Mouse (Mus musculus): ENCODE measurements around the gene Irgm1. TPM values are rescaled to one million over a fixed set of nuclear protein-coding genes. Genes with fewer than 3 reads are reported as not detected.
A peak's percentile ranks its signal among the peaks of the same experiment; 100 is the strongest.
"Not testable (repeated sequence)": the region's sequence is repeated elsewhere in the genome, so short reads cannot be mapped to it uniquely, and the experiment has no call there.

The Irgm1 gene
- polyA plus RNA-seq, 1 experiment from 2014 or later, result 2.2 TPM

- no peak for ATAC-seq (ENCODE audit: insufficient number of reproducible peaks, insufficient read depth, low FRiP score, low TSS enrichment, low read depth)
- Histone ChIP-seq H3K4me2 (peak overlapping the region; percentile 87), H3K27ac (no peak overlapping the region), H3K4me3 (replicated peaks) (peak overlapping the region; percentile 64), H3K9me3 (peaks cover 6% of the 10 kb centered on the region; the same call in 1 of the 2 replicates), H3K36me3 (no peaks in the 10 kb centered on the region), H3K4me1 (replicated peaks) (peaks cover 17% of the 10 kb centered on the region), H3K9ac (replicated peaks) (no peak overlapping the region; the same call in 1 of the 2 replicates), H3K27me3 (peaks cover 24% of the 10 kb centered on the region)
- 9% methylated on average over 23 of the region's 23 CpGs for WGBS
Observed at GRCm38 (mm10) chr11:48852624-48853473, 18.6 kb downstream of the Irgm1 start.

- 83% methylated on average over 4 of the region's 4 CpGs for WGBS
- peak overlapping the region; percentile 64; the same call in 1 of the 2 replicates for H3K4me3 ChIP-seq (replicated peaks)
- H3K4me1 ChIP-seq (replicated peaks), result peaks cover 14% of the 10 kb centered on the region
- H3K9ac ChIP-seq (replicated peaks), result no peak overlapping the region
- peaks cover 6% of the 10 kb centered on the region; the same call in 1 of the 2 replicates for H3K9me3 ChIP-seq
- H3K36me3 ChIP-seq, result no peaks in the 10 kb centered on the region
- H3K27me3 ChIP-seq, result peaks cover 21% of the 10 kb centered on the region
- no peak for ATAC-seq (ENCODE audit: insufficient number of reproducible peaks, insufficient read depth, low FRiP score, low TSS enrichment, low read depth)
- H3K4me2 ChIP-seq, result peak overlapping the region; percentile 87; the same call in 1 of the 2 replicates
- H3K27ac ChIP-seq, result no peak overlapping the region
Observed at GRCm38 (mm10) chr11:48852190-48852589, 19.3 kb downstream of the Irgm1 start.

GRCm38 (mm10) chr11:48851270-48851995 lies 20.1 kb downstream of the Irgm1 start:
- Histone ChIP-seq H3K4me1 (replicated peaks) (peaks cover 14% of the 10 kb centered on the region), H3K9me3 (peaks cover 6% of the 10 kb centered on the region; the same call in 1 of the 2 replicates), H3K9ac (replicated peaks) (no peak overlapping the region), H3K4me2 (no peak overlapping the region), H3K36me3 (no peaks in the 10 kb centered on the region), H3K27me3 (peaks cover 21% of the 10 kb centered on the region), H3K4me3 (replicated peaks) (no peak overlapping the region), H3K27ac (no peak overlapping the region)
- 86% methylated on average over 4 of the region's 4 CpGs for WGBS
- ATAC-seq (ENCODE audit: insufficient number of reproducible peaks, insufficient read depth, low FRiP score, low TSS enrichment, low read depth), result no peak

- no peak for ATAC-seq (ENCODE audit: insufficient number of reproducible peaks, insufficient read depth, low FRiP score, low TSS enrichment, low read depth)
- Histone ChIP-seq H3K9ac (replicated peaks) (no peak overlapping the region), H3K4me2 (no peak overlapping the region), H3K4me3 (replicated peaks) (no peak overlapping the region), H3K4me1 (replicated peaks) (peaks cover 14% of the 10 kb centered on the region), H3K27ac (no peak overlapping the region), H3K9me3 (peaks cover 6% of the 10 kb centered on the region; the same call in 1 of the 2 replicates), H3K27me3 (peaks cover 24% of the 10 kb centered on the region), H3K36me3 (no peaks in the 10 kb centered on the region)
- WGBS, result 60% methylated on average over 2 of the region's 2 CpGs
Observed at GRCm38 (mm10) chr11:48850240-48850639, 21.2 kb downstream of the Irgm1 start.

- 60% methylated on average over 5 of the region's 5 CpGs for WGBS
- Histone ChIP-seq H3K36me3 (no peaks in the 10 kb centered on the region), H3K4me1 (replicated peaks) (no peaks in the 10 kb centered on the region; the same call in 1 of the 2 replicates), H3K9me3 (peaks cover 6% of the 10 kb centered on the region; the same call in 1 of the 2 replicates), H3K27me3 (peaks cover 28% of the 10 kb centered on the region), H3K27ac (no peak overlapping the region), H3K4me3 (replicated peaks) (no peak overlapping the region), H3K9ac (replicated peaks) (no peak overlapping the region), H3K4me2 (no peak overlapping the region)
- ATAC-seq (ENCODE audit: insufficient number of reproducible peaks, insufficient read depth, low FRiP score, low TSS enrichment, low read depth), result no peak
Observed at GRCm38 (mm10) chr11:48846881-48847280, 24.6 kb downstream of the Irgm1 start.

- not testable (repeated sequence) for H3K4me3 ChIP-seq (replicated peaks); ATAC-seq (ENCODE audit: insufficient number of reproducible peaks, insufficient read depth, low FRiP score, low TSS enrichment, low read depth); H3K9ac ChIP-seq (replicated peaks); H3K9me3 ChIP-seq; H3K36me3 ChIP-seq; H3K4me1 ChIP-seq (replicated peaks); H3K4me2 ChIP-seq; H3K27ac ChIP-seq
- H3K27me3 ChIP-seq, result peaks cover 28% of the 10 kb centered on the region
- 86% methylated on average over 2 of the region's 2 CpGs for WGBS
Observed at GRCm38 (mm10) chr11:48846362-48846761, 25.1 kb downstream of the Irgm1 start.

GRCm38 (mm10) chr11:48845244-48845815 lies 26.2 kb downstream of the Irgm1 start:
- H3K9me3 ChIP-seq, result no peaks in the 10 kb centered on the region
- H3K4me3 ChIP-seq (replicated peaks), result no peak overlapping the region

GRCm38 (mm10) chr11:48844309-48844708 lies 27.2 kb downstream of the Irgm1 start:
- no peaks in the 10 kb centered on the region; the same call in 1 of the 2 replicates for H3K4me1 ChIP-seq (replicated peaks)
- WGBS, result 54% methylated on average over 6 of the region's 6 CpGs

More at GRCm38 (mm10) chr11:48845244-48845815, 26.2 kb downstream of the Irgm1 start:
- Histone ChIP-seq H3K9ac (replicated peaks) (no peak overlapping the region), H3K36me3 (no peaks in the 10 kb centered on the region), H3K27ac (no peak overlapping the region), H3K27me3 (peaks cover 28% of the 10 kb centered on the region), H3K4me2 (peak overlapping the region; percentile 16; the same call in 1 of the 2 replicates), H3K4me1 (replicated peaks) (no peaks in the 10 kb centered on the region; the same call in 1 of the 2 replicates)
- 22% methylated on average over 13 of the region's 13 CpGs for WGBS
- no peak for ATAC-seq (ENCODE audit: insufficient number of reproducible peaks, insufficient read depth, low FRiP score, low TSS enrichment, low read depth)

GRCm38 (mm10) chr11:48843202-48843601 lies 28.3 kb downstream of the Irgm1 start:
- ATAC-seq (ENCODE audit: insufficient number of reproducible peaks, insufficient read depth, low FRiP score, low TSS enrichment, low read depth), result no peak
- H3K4me3 ChIP-seq (replicated peaks), result no peak overlapping the region
- no peaks in the 10 kb centered on the region for H3K36me3 ChIP-seq
- H3K27me3 ChIP-seq, result peaks cover 19% of the 10 kb centered on the region
- no peak overlapping the region for H3K9ac ChIP-seq (replicated peaks)
- no peak overlapping the region for H3K27ac ChIP-seq
- H3K4me1 ChIP-seq (replicated peaks), result peaks cover 5% of the 10 kb centered on the region; the same call in 1 of the 2 replicates
- whole genome bisulfite sequencing, result 86% methylated on average over 11 of the region's 11 CpGs
- no peak overlapping the region for H3K4me2 ChIP-seq
- no peaks in the 10 kb centered on the region for H3K9me3 ChIP-seq

More at GRCm38 (mm10) chr11:48844309-48844708, 27.2 kb downstream of the Irgm1 start:
- Histone ChIP-seq H3K27me3 (peaks cover 25% of the 10 kb centered on the region), H3K27ac (no peak overlapping the region), H3K4me3 (replicated peaks) (no peak overlapping the region), H3K36me3 (no peaks in the 10 kb centered on the region), H3K4me2 (no peak overlapping the region), H3K9ac (replicated peaks) (no peak overlapping the region), H3K9me3 (no peaks in the 10 kb centered on the region)
- no peak for ATAC-seq (ENCODE audit: insufficient number of reproducible peaks, insufficient read depth, low FRiP score, low TSS enrichment, low read depth)

- peaks cover 17% of the 10 kb centered on the region for H3K27me3 ChIP-seq
- no peak overlapping the region for H3K9ac ChIP-seq (replicated peaks)
- no peak overlapping the region for H3K4me3 ChIP-seq (replicated peaks)
- peaks cover 8% of the 10 kb centered on the region; the same call in 1 of the 2 replicates for H3K4me1 ChIP-seq (replicated peaks)
- no peak for ATAC-seq (ENCODE audit: insufficient number of reproducible peaks, insufficient read depth, low FRiP score, low TSS enrichment, low read depth)
- WGBS, result 83% methylated on average over 4 of the region's 4 CpGs
- H3K36me3 ChIP-seq, result no peaks in the 10 kb centered on the region
- no peaks in the 10 kb centered on the region for H3K9me3 ChIP-seq
- H3K27ac ChIP-seq, result no peak overlapping the region
- no peak overlapping the region for H3K4me2 ChIP-seq
Observed at GRCm38 (mm10) chr11:48842378-48842792, 29.1 kb downstream of the Irgm1 start.

- Histone ChIP-seq H3K9ac (replicated peaks) (no peak overlapping the region), H3K27me3 (peaks cover 28% of the 10 kb centered on the region), H3K27ac (no peak overlapping the region), H3K9me3 (no peaks in the 10 kb centered on the region), H3K36me3 (no peaks in the 10 kb centered on the region), H3K4me2 (no peak overlapping the region), H3K4me3 (replicated peaks) (no peak overlapping the region), H3K4me1 (replicated peaks) (peaks cover 13% of the 10 kb centered on the region; the same call in 1 of the 2 replicates)
- WGBS, result 86% methylated on average over 5 of the region's 5 CpGs
- no peak for ATAC-seq (ENCODE audit: insufficient number of reproducible peaks, insufficient read depth, low FRiP score, low TSS enrichment, low read depth)
Observed at GRCm38 (mm10) chr11:48841213-48841612, 30.3 kb downstream of the Irgm1 start.
